Mouse (Mus musculus): ENCODE data around the gene Cnksr3. TPM values are rescaled to one million over a fixed set of nuclear protein-coding genes. Genes with fewer than 3 reads are reported as not detected.

Gene Cnksr3
- total RNA-seq, 2 experiments from 2014 or later = 12.7 to 14.3 TPM

- DNase-seq = no peak
These were observed 15.2 kb downstream of the Cnksr3 start for GRCm38 (mm10) chr10:7196668-7197400.

GRCm38 (mm10) chr10:7195927-7196326 is 16.1 kb downstream of the Cnksr3 start:
- DNase-seq = no peak

GRCm38 (mm10) chr10:7191721-7192413 is 20.2 kb downstream of the Cnksr3 start:
- no peak for DNase-seq

- DNase-seq = peak in 1 of 2 experiments; percentile 35
These were observed 22.8 kb downstream of the Cnksr3 start for GRCm38 (mm10) chr10:7189194-7189593.

DNA sequence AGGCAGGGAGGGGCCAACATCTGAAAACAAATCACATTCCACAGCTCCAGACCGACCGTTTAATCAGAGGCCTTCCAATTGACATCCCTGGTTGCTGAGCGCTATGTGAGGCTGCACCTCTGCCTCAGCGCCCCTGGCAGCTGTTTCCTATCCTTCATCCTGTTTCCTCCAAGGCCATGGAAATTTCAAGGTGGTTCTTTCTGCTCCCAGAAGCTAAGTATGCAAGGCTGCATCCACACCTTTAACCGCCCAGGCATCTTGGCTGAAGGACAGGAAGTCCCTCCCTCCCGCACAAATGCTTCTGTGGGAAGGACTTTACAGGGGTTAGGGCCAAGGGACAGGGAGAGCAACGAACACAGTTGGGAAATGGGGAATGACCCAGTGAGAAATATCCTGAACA is 24.2 kb downstream of the Cnksr3 start:
- DNase-seq = no peak

- no peak for DNase-seq
These were observed 25.0 kb downstream of the Cnksr3 start for GRCm38 (mm10) chr10:7186992-7187391.

DNA sequence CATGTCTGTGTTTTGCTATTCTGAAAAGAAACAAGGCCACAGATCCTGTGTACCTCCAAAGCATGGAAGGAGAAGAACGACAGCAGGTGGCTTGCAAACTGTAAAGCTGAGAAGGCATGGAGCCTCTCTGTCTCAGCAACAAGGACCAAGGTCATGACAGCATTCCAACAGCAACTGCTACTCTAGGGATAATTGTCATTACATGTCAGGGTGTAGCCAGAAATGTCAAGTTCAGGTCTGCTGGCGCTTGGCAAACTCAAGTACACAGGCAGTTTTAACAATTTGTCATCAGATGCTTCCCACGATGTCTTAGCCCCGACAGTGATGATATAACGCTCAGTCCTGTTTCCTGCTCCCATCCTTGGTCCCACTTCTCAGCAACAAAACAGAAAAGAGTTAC is 26.0 kb downstream of the Cnksr3 start:
- DNase-seq = peak in 1 of 2 experiments; percentile 11

DNA sequence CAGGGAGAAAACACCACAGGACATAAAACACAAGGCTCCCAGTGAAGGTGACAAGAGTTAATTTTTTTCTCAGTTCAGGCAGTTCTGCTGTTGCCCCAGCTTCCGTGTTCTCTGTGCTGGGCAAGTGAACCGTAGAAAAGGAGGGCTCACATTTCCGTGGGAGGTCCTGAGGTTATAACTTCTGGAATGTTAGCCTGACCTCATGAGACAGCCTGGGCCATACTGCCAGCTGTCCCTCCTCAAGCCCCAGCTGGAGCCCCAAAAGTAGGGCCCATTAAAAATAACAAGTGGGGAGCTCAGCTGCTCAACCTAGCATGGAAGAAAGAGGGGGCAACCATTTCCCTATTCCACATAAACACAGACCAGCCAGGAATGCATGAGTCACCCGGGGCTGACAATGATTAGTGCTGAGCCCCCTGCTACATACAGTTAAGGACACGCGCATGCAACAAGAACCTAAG is 28.8 kb downstream of the Cnksr3 start:
- DNase-seq = no peak

DNA sequence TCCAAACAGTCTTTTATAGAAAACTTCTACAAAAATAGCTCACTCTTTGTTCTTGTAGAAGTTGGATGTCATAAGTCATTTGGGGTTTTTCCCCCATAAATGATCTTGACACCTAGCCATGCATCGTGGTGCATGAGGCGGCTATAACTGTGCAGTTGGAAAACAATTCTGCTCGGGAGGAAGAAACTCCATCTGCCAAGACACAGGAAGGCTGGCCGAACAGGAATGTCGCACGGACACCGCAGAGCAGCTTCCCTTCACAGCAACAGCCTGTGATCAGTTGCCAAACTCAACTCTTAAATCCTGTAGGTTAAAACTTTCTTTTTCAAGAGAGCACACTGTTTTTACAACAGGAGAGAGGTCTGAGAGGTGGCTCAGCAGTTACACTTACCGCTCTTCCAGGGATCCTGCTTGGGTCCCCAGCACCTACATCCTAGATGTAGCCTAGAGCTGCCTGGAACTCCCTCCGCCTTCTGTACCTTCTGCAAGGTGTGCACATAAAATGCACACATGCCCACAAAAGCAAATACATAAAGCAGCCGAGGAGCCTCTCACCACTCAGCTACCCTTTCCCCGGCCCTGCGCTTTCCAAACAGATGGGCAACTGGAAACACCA is 29.4 kb downstream of the Cnksr3 start:
- DNase-seq = peak; percentile 18 to 33

GRCm38 (mm10) chr10:7180296-7180695 is 31.7 kb downstream of the Cnksr3 start:
- DNase-seq = no peak

DNA sequence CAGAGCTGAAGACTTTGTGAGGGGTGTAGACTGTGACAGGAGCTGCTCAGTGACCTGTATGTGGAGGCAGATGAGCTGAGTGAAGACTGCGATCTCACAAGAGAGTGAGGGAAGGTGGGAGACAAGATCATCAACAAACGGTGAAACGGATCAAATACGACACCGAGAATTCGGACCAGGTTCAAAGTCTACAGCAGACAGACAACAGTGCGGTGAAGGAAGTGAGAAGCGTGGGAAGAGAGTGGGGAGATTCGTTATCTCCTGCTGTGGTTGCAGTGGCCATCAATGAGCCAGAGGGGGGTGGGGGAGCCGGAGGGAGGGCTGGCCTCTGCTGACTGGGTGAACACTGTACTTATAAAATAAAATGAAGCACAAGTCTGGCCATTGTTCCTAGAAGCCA is 33.5 kb downstream of the Cnksr3 start:
- DNase-seq = no peak

DNA sequence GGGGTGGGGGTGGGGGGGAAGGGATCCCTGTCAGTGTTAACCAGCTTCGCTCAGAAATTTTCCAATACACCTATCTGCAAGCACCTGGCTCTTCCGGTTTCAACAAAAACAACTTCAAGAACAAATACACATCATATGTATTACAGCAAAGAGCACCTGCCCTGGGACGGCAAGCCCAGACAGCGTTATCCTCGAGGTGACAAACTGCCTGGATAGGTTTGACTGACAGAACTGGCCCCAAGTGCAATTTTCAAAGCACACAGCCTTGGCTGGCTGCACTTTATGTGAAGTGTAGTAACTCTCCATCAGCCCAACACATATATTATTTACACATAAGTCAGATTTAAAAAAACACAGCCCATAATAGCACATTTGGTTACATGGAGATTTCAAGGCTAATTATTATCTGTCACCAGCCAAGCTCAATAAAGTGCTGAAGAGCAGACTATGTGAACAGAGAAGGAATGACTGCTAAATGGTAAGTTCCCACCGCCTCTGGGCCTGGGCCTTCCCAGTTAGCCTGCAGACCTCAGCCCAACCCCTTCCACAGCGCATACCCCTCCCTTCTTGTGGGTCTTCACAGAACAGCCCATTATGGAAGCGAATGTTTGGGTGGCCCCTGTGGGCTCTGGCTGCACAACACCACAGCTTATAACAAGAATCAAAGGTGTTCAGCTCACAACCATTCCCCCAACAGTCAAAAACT is 35.7 kb downstream of the Cnksr3 start:
- no peak for DNase-seq

GRCm38 (mm10) chr10:7174480-7174879 is 37.6 kb downstream of the Cnksr3 start:
- no peak for DNase-seq

- no peak for DNase-seq
These were observed 38.9 kb downstream of the Cnksr3 start for GRCm38 (mm10) chr10:7173098-7173497.

DNA sequence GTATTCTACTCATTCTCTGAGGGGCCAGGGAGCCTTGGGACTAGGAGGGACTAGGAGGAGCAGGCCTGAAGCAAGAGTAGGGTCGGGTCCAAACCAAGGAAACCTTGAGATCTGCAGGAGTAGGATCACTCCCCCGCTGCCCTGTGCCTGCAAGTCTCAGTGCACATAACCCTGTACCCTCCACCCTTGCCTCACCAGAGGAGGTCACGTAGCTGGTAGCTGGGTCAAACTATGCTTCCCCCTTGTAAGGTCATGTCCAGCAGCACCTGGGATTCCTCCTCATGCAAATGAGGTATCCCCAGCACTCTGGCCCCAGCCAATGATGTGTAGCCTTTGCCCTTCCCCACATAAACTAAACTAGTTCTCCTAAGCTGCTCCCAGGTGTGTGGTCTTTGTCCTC is 41.6 kb downstream of the Cnksr3 start:
- no peak for DNase-seq

DNA sequence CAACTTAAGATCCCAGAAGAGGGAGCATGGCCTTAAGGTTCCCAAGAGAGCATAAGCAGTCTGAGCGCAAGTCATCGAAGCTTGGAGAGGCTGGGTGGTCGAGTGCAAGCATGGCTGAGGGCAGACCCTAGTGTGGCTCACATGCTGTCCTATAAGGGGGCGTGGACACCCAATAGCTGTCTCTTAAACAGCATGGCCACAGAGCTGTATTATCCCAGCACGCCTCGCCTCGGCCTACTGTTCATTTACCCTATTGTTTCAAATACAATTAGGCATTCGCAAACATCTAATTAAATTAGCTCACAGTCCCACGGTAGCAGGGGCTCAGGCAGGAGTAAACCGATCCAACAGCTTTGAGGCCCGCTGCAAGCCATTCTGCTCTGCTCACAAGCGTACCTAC is 49.0 kb downstream of the Cnksr3 start:
- DNase-seq = no peak

DNA sequence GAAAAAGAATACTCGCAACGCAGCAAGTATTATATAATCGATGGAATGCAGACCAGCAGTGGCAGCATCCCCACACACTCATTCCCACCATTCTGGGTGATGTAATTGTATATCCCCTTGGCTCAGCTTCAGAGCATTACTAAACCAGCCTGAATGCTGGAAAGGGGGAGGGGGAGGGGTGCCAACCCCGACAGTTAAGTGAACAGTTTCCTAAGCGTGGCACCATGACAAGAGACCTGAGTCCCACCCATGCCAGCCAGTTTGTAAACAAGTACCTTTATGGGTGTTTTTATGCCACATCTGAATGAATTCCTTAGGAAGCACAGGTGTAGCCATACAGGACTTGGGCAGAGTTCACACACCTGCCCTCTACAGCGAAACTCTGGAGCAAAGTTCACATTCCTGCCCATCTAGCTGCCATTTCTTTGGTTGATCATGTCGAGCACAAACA is 53.0 kb downstream of the Cnksr3 start:
- peak; percentile 11 to 46 for DNase-seq

- peak; percentile 20 to 55 for DNase-seq
These were observed 53.6 kb downstream of the Cnksr3 start for GRCm38 (mm10) chr10:7158285-7159060.

DNA sequence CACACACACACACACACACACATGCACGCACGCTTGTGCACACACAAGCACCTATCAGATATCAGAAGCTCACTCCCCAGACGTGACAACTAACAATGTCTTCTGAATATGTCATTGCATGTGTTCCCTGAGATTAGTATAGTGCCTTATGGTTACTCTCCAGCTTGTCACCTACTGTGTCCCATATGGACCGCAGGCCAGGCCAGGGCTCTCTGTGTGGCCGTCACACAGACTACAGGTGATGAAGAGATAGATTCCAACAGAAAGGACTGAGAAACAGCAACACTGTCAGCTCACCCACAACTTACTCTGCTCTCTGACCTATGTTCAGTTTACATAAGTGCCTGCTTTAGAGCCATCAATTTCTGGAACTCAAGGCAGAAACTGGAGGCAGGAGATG is 57.2 kb downstream of the Cnksr3 start:
- DNase-seq = no peak

- no peak for DNase-seq
These were observed 59.1 kb downstream of the Cnksr3 start for GRCm38 (mm10) chr10:7152926-7153325.
